Comparison of ENCODE assay signal across 8 mouse cellular contexts in genomic region chr10:78425181-78426041, GRCm38 (mm10). TPM values are rescaled to one million over a fixed set of nuclear protein-coding genes. Genes with fewer than 3 reads are reported as not detected.
DNase-seq lines count a peak whose midpoint lies in the region; ATAC-seq lines count a peak whose summit lies in the region.

TSS of gene Cstb (plus strand) at chr10:78425669.

- peak within 1 kb of the TSS; percentile 73 for H3K4me3 ChIP-seq in forebrain, embryonic 10.5 days
- peak within 1 kb of the TSS; percentile 61 to 84 for H3K4me3 ChIP-seq in heart, embryonic 14.5 days (ENCODE audit: control insufficient read depth in 1 of 2, insufficient read depth in 1 of 2, low read depth in 1 of 2, low read length in 2 of 2)
- H3K4me3 ChIP-seq in liver, embryonic 12.5 days: peak within 1 kb of the TSS; percentile 74

- no peaks in the 10 kb centered on the region for H3K27me3 ChIP-seq in forebrain, embryonic 10.5 days (ENCODE audit: poor library complexity, severe bottlenecking)
- no peaks in the 10 kb centered on the region for H3K27me3 ChIP-seq in heart, embryonic 14.5 days (ENCODE audit: control insufficient read depth, insufficient read depth, low read length)
- no peaks in the 10 kb centered on the region for H3K27me3 ChIP-seq in liver, embryonic 12.5 days (replicated peaks)
- H3K27me3 ChIP-seq in splenic B cell, adult 2 months (ENCODE audit: control insufficient read depth, insufficient read depth, low read length, poor library complexity, severe bottlenecking): no peaks in the 10 kb centered on the region

- no peaks in the 10 kb centered on the region for H3K9me3 ChIP-seq in forebrain, embryonic 10.5 days
- H3K9me3 ChIP-seq in heart, embryonic 14.5 days (ENCODE audit: control insufficient read depth, low read length): no peaks in the 10 kb centered on the region
- no peaks in the 10 kb centered on the region for H3K9me3 ChIP-seq in liver, embryonic 12.5 days (replicated peaks)

- 2% methylated on average over 40 of the region's 40 CpGs for WGBS in forebrain, embryonic 10.5 days
- WGBS in heart, embryonic 14.5 days: 1% methylated on average over 40 of the region's 40 CpGs
- WGBS in liver, embryonic 12.5 days (ENCODE audit: insufficient replicate concordance): under 1% methylated on average over 40 of the region's 40 CpGs

- H3K27ac ChIP-seq in forebrain, embryonic 10.5 days: peak within 1 kb of the TSS; percentile 86
- peak within 1 kb of the TSS; percentile 41 to 66; a peak in 3 of 4 replicates for H3K27ac ChIP-seq in heart, embryonic 14.5 days (replicated peaks in 1 of 2; ENCODE audit: control insufficient read depth in 1 of 2, insufficient read depth in 1 of 2, low read depth in 2 of 2, low read length in 2 of 2)
- H3K27ac ChIP-seq in liver, embryonic 12.5 days: peak within 1 kb of the TSS; percentile 62; the same call in 1 of the 2 replicates

- DNase-seq in CD8-positive naive resting alpha-beta T cell, adult 2 months (ENCODE audit: low read depth in 2 of 2, low spot score in 2 of 2): peak; percentile 71 to 78
- peak; percentile 82 for DNase-seq in c-Kit-positive CD71-negative TER-119-negative erythroid progenitor cells, embryonic 14.5 days (ENCODE audit: low read depth)
- DNase-seq in forebrain, embryonic 10.5 days (ENCODE audit: extremely low spot score, low spot score): peak; percentile 77
- peak; percentile 90 for DNase-seq in kidney, postnatal 14 days
- DNase-seq in naive thymus-derived CD4-positive, alpha-beta T cell, adult 2 months (ENCODE audit: low read depth): peak; percentile 90
- DNase-seq in splenic B cell, adult 2 months (ENCODE audit: low read depth, low spot score): peak; percentile 88

- H3K9ac ChIP-seq in heart, embryonic 14.5 days (ENCODE audit: low read length): peak within 1 kb of the TSS; percentile 78
- peak within 1 kb of the TSS; percentile 79 for H3K9ac ChIP-seq in liver, embryonic 12.5 days

- H3K4me1 ChIP-seq in forebrain, embryonic 10.5 days: peaks cover 18% of the 10 kb centered on the region
- H3K4me1 ChIP-seq in heart, embryonic 14.5 days (ENCODE audit: control insufficient read depth in 2 of 2, insufficient read depth in 2 of 2, low read length in 2 of 2): peaks cover 0 to 14% of the 10 kb centered on the region in 2 experiments; a peak in 2 of 4 replicates
- peaks cover 26% of the 10 kb centered on the region for H3K4me1 ChIP-seq in liver, embryonic 12.5 days

- peak; percentile 92 for ATAC-seq in heart, embryonic 14.5 days (ENCODE audit: insufficient number of reproducible peaks, insufficient read depth, low FRiP score, low read depth)
- ATAC-seq in liver, embryonic 12.5 days: peak; percentile 87

- peaks cover 23% of the 10 kb centered on the region for H3K36me3 ChIP-seq in forebrain, embryonic 10.5 days (replicated peaks)
- peaks cover 19% of the 10 kb centered on the region for H3K36me3 ChIP-seq in heart, embryonic 14.5 days (ENCODE audit: control insufficient read depth, insufficient read depth, low read length)
- peaks cover 20% of the 10 kb centered on the region; the same call in 1 of the 2 replicates for H3K36me3 ChIP-seq in liver, embryonic 12.5 days
- no peaks in the 10 kb centered on the region; the same call in 1 of the 2 replicates for H3K36me3 ChIP-seq in splenic B cell, adult 2 months (ENCODE audit: control insufficient read depth, insufficient read depth, low read length, poor library complexity, severe bottlenecking)

- peak within 1 kb of the TSS; percentile 70 for H3K4me2 ChIP-seq in heart, embryonic 14.5 days (ENCODE audit: low read length)
- H3K4me2 ChIP-seq in liver, embryonic 12.5 days: peak within 1 kb of the TSS; percentile 95

RNA-seq across cellular contexts. Expression of gene Cstb, which starts in this region (rescaled TPM):
- 115 and 118 TPM in 2 replicates for polyA plus RNA-seq in forebrain, embryonic 10.5 days (2016; fragmentation: Nextera tagmentation; extraction: Ambion mirVana)
- 123 and 124 TPM in 2 replicates for polyA plus RNA-seq in heart, embryonic 14.5 days (2014; fragmentation: Nextera tagmentation; extraction: Ambion mirVana)
- 104 and 106 TPM in 2 replicates for polyA plus RNA-seq in liver, embryonic 12.5 days (2016; fragmentation: Nextera tagmentation; extraction: Ambion mirVana)

Comparison
In these comparisons a context has a peak if more than half of its experiments do, and no peak if none do; other contexts are left out.
1. Peak in every context shown above with its lines: DNase-seq, ATAC-seq, H3K4me3 ChIP-seq and H3K27ac ChIP-seq.